Mouse (Mus musculus) splenic B cell, adult 2 months (primary cell): ENCODE data around the gene Tk1.
"Not testable (repeated sequence)": the region's sequence is repeated elsewhere in the genome, so short reads cannot be mapped to it uniquely, and the experiment has no call there.

Experiments used
- DNase-seq: peaks from one replicate; pipeline ENCODE4 v3.0.0-alpha.2; 2011; ENCODE audit warnings: low read depth, low spot score
- H3K27me3 ChIP-seq: 2 replicates; pipeline ENCODE4 v1.6.1; 2012; ENCODE audit warnings: mild to moderate bottlenecking, low read length, moderate library complexity, mixed read lengths; ENCODE audit not compliant: control insufficient read depth, poor library complexity, insufficient read depth, severe bottlenecking
- H3K36me3 ChIP-seq: 2 replicates; pipeline ENCODE4 v1.6.1; 2012; ENCODE audit warnings: mild to moderate bottlenecking, low read length, moderate library complexity, mixed read lengths; ENCODE audit not compliant: control insufficient read depth, poor library complexity, insufficient read depth, severe bottlenecking

Tk1 gene

GRCm38 (mm10) chr11:117833509-117833908 lies 7.6 kb upstream of the Tk1 start:
- H3K27me3 ChIP-seq, H3K36me3 ChIP-seq, DNase-seq: not testable (repeated sequence)

DNA sequence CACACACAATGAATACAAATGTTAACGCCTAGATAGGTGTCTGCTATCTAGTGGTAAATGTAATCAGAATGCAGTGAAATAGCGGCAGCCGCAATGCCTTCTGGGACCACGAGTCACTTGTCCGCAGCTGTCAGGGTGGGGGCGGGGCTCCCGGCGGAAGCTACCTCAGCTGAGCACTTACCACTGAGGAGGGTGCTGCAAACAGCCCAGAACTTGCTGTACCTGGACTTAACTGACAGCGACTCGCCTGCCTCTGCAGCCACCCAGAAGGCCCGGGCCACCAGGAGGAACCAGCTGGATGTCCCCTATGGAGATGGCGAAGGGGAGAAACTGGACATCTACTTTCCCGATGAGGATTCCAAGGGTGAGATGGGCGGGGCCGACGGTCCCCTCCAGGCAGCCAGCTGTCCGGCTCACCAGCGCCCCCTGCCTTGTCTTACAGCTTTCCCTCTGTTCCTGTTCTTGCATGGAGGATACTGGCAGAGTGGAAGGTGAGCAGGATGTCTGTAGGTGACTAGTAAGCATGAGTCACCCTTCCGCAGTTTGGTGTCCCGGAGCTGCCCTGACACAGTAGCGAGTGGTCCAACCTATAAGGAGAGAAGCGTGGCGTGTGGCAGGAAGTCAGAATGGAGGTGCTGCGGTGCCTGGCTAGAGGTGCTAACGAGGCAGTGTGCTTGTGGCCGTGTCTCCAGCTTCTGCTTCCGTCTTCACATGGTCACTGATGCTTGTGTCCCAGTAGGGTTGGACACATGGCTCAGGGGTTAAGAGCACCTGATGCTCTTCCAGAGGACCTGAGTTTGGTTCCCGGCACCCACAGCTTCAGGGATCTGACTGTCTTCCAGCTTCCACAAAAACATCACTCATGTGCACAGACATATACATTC lies 6.4 kb upstream of the Tk1 start:
- peaks cover 2% of the 10 kb centered on the region for H3K36me3 ChIP-seq
- no peaks in the 10 kb centered on the region for H3K27me3 ChIP-seq
- DNase-seq, result peak; percentile 96

DNA sequence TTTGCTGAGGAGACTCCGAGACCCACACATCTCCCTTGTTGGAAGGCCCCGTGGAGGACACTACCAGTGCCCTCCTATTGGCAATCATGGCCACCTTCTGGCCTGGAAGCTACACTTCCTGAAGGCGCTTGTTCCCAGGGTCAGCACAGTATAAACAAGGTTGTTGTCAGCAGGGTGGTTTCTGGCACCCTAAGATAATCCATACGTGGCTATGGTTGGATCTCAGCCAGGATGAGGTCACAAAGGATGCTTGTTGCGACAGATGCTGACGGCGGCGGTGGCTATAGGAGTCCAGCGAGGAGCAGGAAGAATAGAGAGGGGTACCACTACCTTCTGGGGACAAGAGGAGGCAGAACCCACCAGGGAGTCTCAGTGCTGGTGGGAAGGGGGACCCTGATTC lies 4.5 kb upstream of the Tk1 start:
- peaks cover 2% of the 10 kb centered on the region; the same call in 1 of the 2 replicates for H3K36me3 ChIP-seq
- no peaks in the 10 kb centered on the region for H3K27me3 ChIP-seq
- DNase-seq, result no peak

DNA sequence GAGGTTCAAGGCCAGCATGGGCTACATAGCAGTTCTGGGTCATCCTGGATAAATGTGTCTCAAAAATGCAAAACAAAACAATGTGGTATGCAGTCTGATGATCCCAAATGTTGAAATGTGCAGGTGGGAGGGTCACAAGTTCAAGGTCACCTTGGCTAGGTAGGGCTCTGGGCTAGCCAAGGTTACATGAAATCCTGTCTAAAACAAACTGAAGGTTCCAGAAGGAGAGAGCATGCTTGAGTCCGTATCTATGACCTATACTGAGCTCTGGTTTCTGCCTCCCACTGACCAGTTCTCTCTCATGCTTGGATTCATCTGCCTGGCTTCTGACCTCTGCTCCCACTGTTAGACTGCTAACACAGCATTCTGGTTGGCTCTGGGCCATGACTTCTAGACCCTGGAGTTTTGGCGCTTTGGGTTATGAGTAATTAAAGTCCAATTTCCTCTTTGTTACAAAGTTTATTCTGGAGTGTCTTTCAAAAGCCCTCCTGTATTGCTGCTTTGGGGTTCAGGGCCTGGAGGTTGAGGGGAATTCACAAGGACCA lies 3.9 kb upstream of the Tk1 start:
- Histone ChIP-seq H3K27me3 (no peaks in the 10 kb centered on the region), H3K36me3 (no peaks in the 10 kb centered on the region)
- DNase-seq, result no peak

DNA sequence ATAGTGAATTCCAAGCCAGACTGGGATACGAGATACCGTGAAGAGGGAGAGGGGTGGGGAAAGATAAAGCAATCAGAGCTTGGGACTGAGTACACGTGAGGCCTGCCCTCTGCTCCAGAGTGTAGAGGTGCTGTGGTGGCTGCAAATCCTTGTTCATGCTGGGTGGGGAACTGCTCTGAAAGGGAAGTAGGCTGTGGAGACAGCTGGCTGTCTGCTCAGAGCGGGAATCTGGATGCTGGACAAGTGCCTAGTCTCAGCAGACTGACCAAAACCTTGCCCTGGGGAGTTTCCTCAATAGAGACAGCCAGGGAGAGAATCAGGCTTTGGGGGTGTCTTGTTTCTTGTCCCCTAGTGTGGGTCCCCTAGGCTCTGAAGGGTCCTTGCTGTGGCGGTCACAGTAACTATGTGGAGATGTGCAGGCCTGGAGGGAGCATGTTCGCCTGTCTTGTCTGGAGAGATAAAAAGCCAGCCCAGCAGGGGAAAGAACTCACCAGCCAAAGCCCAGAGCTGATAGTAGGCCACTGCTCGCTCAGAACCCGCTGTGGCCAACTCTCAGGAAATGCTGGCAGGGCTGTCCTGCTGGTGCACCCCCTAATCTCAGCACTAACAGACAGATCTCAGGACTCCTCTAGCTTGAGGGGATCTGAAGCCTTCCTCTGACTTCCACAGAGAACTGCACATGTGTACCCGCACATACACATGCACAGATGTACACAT lies 3.2 kb upstream of the Tk1 start:
- DNase-seq, result no peak
- H3K27me3 ChIP-seq, result no peaks in the 10 kb centered on the region
- H3K36me3 ChIP-seq, result no peaks in the 10 kb centered on the region

- peak; percentile 92 for DNase-seq
- H3K36me3 ChIP-seq, result no peaks in the 10 kb centered on the region
- H3K27me3 ChIP-seq, result no peaks in the 10 kb centered on the region
These were observed 2.4 kb upstream of the Tk1 start for GRCm38 (mm10) chr11:117828149-117828887.

DNA sequence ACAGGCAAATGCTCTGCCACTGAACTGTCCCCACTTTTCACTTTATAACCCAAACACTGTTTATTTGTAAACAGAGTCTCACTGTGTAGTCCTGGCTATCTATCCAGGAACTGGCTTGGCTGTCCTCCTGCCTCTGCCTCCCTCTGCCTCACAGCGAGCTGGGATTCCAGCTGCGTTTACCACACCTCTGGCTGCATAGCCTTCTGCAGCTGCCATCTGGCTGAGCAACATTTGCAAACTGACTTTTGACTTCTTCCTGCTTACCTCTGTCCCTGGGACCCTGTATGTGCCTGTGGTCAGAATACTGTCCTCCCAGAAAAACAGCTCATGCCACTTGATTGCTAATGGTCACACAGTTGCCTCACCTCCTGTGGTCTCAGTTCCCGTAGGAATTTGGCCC lies 1.5 kb upstream of the Tk1 start:
- Histone ChIP-seq H3K27me3 (no peaks in the 10 kb centered on the region), H3K36me3 (no peaks in the 10 kb centered on the region)
- no peak for DNase-seq

- no peak for DNase-seq
- no peaks in the 10 kb centered on the region for H3K36me3 ChIP-seq
- no peaks in the 10 kb centered on the region for H3K27me3 ChIP-seq
These were observed 1.0 kb upstream of the Tk1 start for GRCm38 (mm10) chr11:117826916-117827315.

DNA sequence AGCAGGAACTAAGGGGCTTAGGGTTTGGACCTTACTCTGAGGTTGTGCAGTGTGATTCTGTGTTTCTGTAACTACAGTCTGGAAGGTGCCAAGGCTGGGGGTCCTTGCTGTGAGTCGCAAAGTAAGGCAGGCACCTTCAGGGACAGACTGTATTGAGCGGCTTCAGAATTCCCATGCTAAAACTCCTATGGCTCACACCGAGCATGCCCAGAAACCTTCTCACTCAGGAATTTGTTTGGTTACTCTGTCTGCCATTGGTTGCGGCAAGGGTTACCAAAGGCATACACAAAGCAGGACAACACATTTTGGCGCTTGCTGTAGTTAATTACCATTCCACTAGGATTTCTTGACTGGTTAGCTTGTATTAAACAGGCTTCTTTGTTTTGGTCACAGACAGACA lies 272 bp upstream of the Tk1 start:
- Histone ChIP-seq H3K36me3 (no peaks in the 10 kb centered on the region), H3K27me3 (no peaks in the 10 kb centered on the region)
- DNase-seq, result no peak

DNA sequence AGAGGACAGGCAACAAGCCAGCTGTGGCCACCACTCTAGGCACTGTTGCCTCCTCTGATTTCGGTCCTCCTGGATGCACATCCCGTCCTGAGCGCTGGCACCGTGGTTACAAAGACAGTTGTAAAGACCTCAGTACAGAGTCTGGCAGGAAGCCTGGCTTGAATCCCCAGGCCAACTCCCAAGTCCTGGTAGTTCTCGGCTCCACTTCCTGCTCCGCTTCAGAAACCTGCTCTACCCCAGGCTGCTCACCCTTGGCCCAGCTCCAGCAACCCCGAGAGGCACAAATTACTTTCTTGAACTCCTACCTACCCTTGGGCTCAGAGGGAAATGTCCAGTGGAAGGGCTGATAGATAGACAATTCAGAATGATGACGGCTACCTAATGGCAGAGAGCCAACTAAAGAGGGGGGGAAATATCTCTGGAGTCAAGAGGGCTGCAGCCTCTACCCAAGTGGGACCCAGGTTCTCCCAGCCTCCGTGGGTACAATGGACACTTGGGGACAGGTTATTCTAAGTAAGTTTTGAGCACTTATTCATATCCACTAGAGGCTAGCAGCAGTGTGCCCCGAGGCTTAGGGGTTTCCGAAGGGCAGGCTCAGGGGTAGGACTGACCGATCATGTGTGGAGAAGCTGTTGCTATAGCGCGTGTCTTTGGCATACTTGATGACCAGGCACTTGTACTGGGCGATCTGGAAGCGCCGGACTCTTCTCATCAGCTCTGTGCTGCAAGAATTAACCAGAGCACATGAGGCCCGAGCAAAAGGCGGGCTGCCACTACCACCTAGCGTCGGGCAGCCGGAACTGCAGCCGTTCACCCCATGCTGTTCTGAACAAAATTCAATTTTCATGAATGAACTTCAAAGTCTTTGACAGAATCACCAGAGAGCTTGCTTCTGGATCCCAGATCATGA lies 1.6 kb downstream of the Tk1 start:
- H3K36me3 ChIP-seq, result no peaks in the 10 kb centered on the region
- no peaks in the 10 kb centered on the region for H3K27me3 ChIP-seq
- peak; percentile 87 for DNase-seq

GRCm38 (mm10) chr11:117823411-117823810 lies 2.5 kb downstream of the Tk1 start:
- H3K36me3 ChIP-seq, result no peaks in the 10 kb centered on the region; the same call in 1 of the 2 replicates
- no peak for DNase-seq
- no peaks in the 10 kb centered on the region for H3K27me3 ChIP-seq

DNA sequence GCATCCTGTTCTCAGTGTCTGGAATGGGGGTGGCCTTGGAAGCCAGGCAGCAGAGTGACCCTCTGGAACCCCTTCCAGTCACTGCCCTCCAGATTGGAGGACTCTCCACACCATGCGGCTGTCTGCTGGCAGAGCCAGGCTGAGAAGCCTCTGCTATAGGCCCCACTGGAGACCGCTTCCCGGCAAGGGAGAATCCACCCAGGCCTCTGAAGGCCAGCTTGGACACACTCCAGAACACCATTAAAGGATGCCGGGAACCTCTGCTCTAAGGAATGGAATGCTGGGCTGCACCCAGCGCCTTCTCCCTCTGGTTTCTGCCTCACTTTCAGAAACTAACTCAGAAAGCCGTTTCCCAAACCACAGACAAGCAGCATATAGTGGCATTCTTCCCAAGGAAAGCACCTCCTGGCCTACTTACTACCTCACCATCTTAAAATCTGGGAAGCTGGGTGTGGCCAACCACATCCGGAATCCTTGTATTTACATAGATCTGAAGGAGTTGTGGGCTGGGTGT lies 3.1 kb downstream of the Tk1 start:
- no peak for DNase-seq
- no peaks in the 10 kb centered on the region; the same call in none of the 2 replicates for H3K36me3 ChIP-seq

DNA sequence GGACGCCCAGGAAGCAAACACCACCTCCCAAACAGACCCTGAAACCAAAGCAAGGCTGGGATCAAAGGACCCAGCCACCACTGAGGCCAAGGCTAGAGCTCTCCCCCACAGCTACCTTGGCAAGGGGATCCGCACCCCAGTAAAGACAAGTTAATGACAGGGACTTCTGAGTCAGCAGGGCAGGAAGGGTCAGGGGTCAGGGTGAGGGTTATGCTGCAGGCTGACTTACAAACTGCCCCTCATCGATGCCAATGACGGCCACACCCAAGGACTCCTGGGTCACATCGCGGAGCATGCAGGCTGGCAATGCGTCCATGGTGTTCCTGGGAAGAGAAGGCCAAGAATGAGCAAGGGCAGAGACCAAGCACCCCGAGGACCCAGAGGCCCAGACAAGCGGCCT lies 4.0 kb downstream of the Tk1 start:
- no peak for DNase-seq
- H3K27me3 ChIP-seq, result no peaks in the 10 kb centered on the region

More for the DNA sequence above, 3.1 kb downstream of the Tk1 start:
- no peaks in the 10 kb centered on the region for H3K27me3 ChIP-seq

GRCm38 (mm10) chr11:117820173-117820572 lies 5.7 kb downstream of the Tk1 start:
- Histone ChIP-seq H3K27me3 (no peaks in the 10 kb centered on the region), H3K36me3 (peaks cover 2% of the 10 kb centered on the region)
- DNase-seq, result no peak

More for the DNA sequence above, 4.0 kb downstream of the Tk1 start:
- no peaks in the 10 kb centered on the region; the same call in none of the 2 replicates for H3K36me3 ChIP-seq
